Comparison of ENCODE assay signal across 22 mouse cellular contexts in genomic region chr3:107624424-107624823, GRCm38 (mm10). TPM values are rescaled to one million over a fixed set of nuclear protein-coding genes. Genes with fewer than 3 reads are reported as not detected.
A peak's percentile ranks its signal among the peaks of the same experiment; 100 is the strongest.
DNase-seq lines count a peak whose midpoint lies in the region; ATAC-seq lines count a peak whose summit lies in the region.
"Had no signal": no experiment of that assay in that cellular context is flagged by ENCODE, and none has a peak within 500 bp of the region (broad histone marks: within the 10 kb centered on the region; RNA-seq: fewer than 3 reads in every experiment).

No protein-coding gene starts in this region.

- no peak overlapping the region for H3K4me3 ChIP-seq in kidney, embryonic 15.5 days (replicated peaks)
- H3K4me3 ChIP-seq: embryonic facial prominence, embryonic 10.5 days; forebrain, embryonic 15.5 days; heart, embryonic 15.5 days; hindbrain, embryonic 15.5 days had no signal

- 96% methylated on average over 8 of the region's 8 CpGs for WGBS in kidney, embryonic 15.5 days

- no peaks in the 10 kb centered on the region for H3K27me3 ChIP-seq in kidney, embryonic 15.5 days
- H3K27me3 ChIP-seq: CH12.LX; forebrain, embryonic 15.5 days; heart, embryonic 15.5 days; hindbrain, embryonic 15.5 days; Patski had no signal

- H3K4me2 ChIP-seq in kidney, embryonic 15.5 days = no peak overlapping the region
- H3K4me2 ChIP-seq: forebrain, embryonic 15.5 days; heart, embryonic 11.5 days; heart, embryonic 15.5 days; hindbrain, embryonic 15.5 days had no signal

- peak; percentile 1 to 2 for DNase-seq in frontal cortex, postnatal 14 days (ENCODE audit: low spot score in 2 of 2)
- DNase-seq in kidney, adult 11 months = peak; percentile 1
- peak; percentile 30 for DNase-seq in testis, postnatal 10 days (ENCODE audit: low spot score)
- DNase-seq in testis, postnatal 14 days (ENCODE audit: low spot score) = no peak
- DNase-seq: adrenal gland, postnatal 14 days; cerebellum, adult 9-10 months; gastrocnemius, postnatal 14 days; heart, postnatal 14 days had no signal

- ATAC-seq in frontal cortex, adult (ENCODE audit: low TSS enrichment) = no peak
- ATAC-seq in kidney, embryonic 15.5 days (replicated peaks; ENCODE audit: low FRiP score) = no peak
- ATAC-seq: activated CD4-positive, CD25-positive, alpha-beta regulatory T cell, adult 4 months; forebrain, embryonic 15.5 days; Patski had no signal

- peaks cover 94% of the 10 kb centered on the region for H3K36me3 ChIP-seq in kidney, embryonic 15.5 days

- no peak overlapping the region for H3K9ac ChIP-seq in kidney, embryonic 15.5 days
- H3K9ac ChIP-seq: forebrain, embryonic 15.5 days; heart, embryonic 15.5 days; hindbrain, embryonic 15.5 days had no signal

- H3K4me1 ChIP-seq in kidney, embryonic 15.5 days = 0 out of 2 replicates have a peak, but pooled peaks cover 1% of the 10 kb centered on the region

- no peaks in the 10 kb centered on the region for H3K9me3 ChIP-seq in kidney, embryonic 15.5 days (replicated peaks)
- H3K9me3 ChIP-seq: embryonic facial prominence, embryonic 10.5 days; forebrain, embryonic 15.5 days; heart, embryonic 15.5 days; hindbrain, embryonic 15.5 days had no signal

- H3K27ac ChIP-seq in kidney, embryonic 15.5 days = no peak overlapping the region
- H3K27ac ChIP-seq: embryonic facial prominence, embryonic 10.5 days; forebrain, embryonic 15.5 days; heart, embryonic 15.5 days; hindbrain, embryonic 15.5 days had no signal

RNA-seq across cellular contexts. Expression of gene Gm10961, which starts 6.7 kb away (rescaled TPM):
- polyA plus RNA-seq in kidney, embryonic 15.5 days (2015; fragmentation: Nextera tagmentation; extraction: Ambion mirVana) = not detected in 2 replicates
- polyA plus RNA-seq: activated CD4-positive, CD25-positive, alpha-beta regulatory T cell, adult 4 months; embryonic facial prominence, embryonic 10.5 days; embryonic facial prominence, embryonic 14.5 days; forebrain, embryonic 15.5 days; frontal cortex, adult 2 months; gonadal fat pad, adult 2 months; heart, embryonic 11.5 days; heart, embryonic 15.5 days; hindbrain, embryonic 11.5 days; hindbrain, embryonic 15.5 days; Patski had no signal

RNA-seq across cellular contexts. Expression of gene Strip1, which starts 7.1 kb away (rescaled TPM):
- polyA plus RNA-seq in kidney, embryonic 15.5 days (2015; fragmentation: Nextera tagmentation; extraction: Ambion mirVana) = 45.0 and 46.4 TPM in 2 replicates

RNA-seq across cellular contexts. Expression of gene Alx3, which starts 29.6 kb away (rescaled TPM):
- 0.10 and 0.19 TPM in 2 replicates for polyA plus RNA-seq in kidney, embryonic 15.5 days (2015; fragmentation: Nextera tagmentation; extraction: Ambion mirVana)
- polyA plus RNA-seq: activated CD4-positive, CD25-positive, alpha-beta regulatory T cell, adult 4 months; gonadal fat pad, adult 2 months had no signal
